Mouse (Mus musculus): Measurements from ENCODE around the gene Bcat1. TPM values are rescaled to one million over a fixed set of nuclear protein-coding genes. Genes with fewer than 3 reads are reported as not detected.

The Bcat1 gene
- polyA plus RNA-seq, 1 experiment from 2014 or later, result 149 TPM

DNA sequence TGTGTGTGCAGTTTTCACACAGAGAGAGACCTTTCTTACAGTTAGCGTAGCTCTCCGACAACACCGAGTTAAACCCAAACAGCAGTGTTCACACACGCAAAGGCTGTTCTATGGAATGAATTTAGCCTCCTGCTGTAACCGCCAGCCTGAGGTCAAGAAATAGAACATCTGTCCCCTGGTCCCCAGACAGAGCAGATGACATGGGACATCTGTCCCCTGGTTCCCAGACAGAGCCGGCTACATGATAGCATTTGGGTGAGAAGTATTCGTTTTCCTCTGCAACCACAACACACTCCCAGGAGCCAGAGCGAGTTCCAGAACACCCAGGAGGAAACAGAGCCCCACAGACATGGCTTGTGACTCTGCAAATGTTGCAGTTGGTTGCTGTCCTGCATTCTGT is 63.3 kb downstream of the Bcat1 start:
- no peaks in the 10 kb centered on the region for H3K27me3 ChIP-seq (ENCODE audit: low read depth, poor library complexity, severe bottlenecking)
- WGBS, result 92% methylated on average over 8 of the region's 8 CpGs
- no peaks in the 10 kb centered on the region for H3K4me1 ChIP-seq
- no peak for DNase-seq (ENCODE audit: low spot score)
- H3K27ac ChIP-seq (replicated peaks), result no peak overlapping the region
- peaks cover 99% of the 10 kb centered on the region for H3K36me3 ChIP-seq
- no peak overlapping the region for H3K4me3 ChIP-seq
- peaks cover 7% of the 10 kb centered on the region; the same call in 1 of the 2 replicates for H3K9me3 ChIP-seq (replicated peaks)

DNA sequence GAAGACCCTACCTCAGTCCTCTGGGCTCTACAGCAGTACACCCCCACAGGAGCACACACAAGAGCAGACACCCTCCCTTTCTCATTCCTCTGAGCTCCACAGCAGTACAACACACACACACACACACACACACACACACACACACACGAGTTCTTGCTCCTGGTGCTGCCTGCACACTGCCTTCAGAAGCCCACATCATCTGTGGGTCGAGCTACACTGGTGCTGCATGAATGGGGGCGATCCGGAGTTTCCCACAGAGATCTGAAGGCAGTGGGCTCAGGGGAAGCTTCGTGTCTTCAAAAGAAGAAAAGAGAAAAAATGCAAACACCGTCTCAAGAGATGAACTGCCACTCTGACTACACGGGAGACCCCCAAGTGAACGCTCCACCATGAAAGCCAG is 64.8 kb downstream of the Bcat1 start:
- H3K4me1 ChIP-seq, result no peaks in the 10 kb centered on the region
- WGBS, result 85% methylated on average over 8 of the region's 8 CpGs
- H3K27ac ChIP-seq (replicated peaks), result 0 out of 2 replicates have a peak overlapping the region, but pooled peaks have one; percentile 23
- peaks cover 99% of the 10 kb centered on the region for H3K36me3 ChIP-seq
- no peak overlapping the region for H3K4me3 ChIP-seq
- peaks cover 7% of the 10 kb centered on the region; the same call in 1 of the 2 replicates for H3K9me3 ChIP-seq (replicated peaks)
- H3K27me3 ChIP-seq (ENCODE audit: low read depth, poor library complexity, severe bottlenecking), result no peaks in the 10 kb centered on the region
- no peak for DNase-seq (ENCODE audit: low spot score)

DNA sequence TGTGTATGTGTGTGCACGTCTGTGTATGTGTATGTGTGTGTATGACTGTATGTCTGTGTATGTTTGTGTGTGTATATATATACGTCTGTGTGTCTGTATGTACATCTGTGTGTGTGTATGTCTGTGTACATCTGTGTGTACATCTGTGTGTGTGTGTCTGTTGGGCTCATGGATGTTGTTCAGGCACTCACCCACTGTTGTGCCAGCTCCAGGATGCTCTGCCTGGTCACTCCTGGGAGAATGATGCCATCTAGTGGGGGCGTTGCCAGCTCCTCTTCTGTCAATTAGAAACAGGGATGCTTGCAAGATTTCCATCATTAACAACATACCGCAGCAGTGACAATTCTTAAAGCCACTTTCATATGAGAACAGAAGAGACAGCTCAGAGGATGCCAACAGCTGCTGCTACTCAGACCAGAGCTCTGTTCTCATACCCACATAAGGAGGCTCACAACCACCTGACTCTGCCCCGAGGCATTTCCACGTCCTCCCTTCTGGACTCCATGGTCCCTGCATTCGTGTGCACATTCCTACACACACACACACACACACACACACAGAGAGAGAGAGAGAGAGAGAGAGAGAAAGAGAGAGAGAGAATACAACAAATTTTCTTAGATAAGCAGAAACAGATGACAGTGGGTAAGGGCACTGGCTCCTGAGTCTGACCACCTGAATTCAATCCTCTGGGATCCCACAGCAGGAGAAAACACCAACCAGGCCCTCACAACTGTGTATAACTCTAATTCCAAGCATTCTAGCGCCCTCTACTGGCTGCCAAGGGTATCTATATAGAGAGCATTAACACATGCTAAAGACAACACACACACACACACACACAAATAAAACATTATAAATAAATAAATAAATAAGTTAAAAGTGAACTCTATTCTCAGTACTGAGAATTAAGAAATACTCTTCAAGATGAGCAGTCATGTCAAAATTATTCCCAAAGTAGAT is 65.8 kb downstream of the Bcat1 start:
- no peaks in the 10 kb centered on the region for H3K4me1 ChIP-seq
- peaks cover 3% of the 10 kb centered on the region; the same call in 1 of the 2 replicates for H3K9me3 ChIP-seq (replicated peaks)
- no peaks in the 10 kb centered on the region for H3K27me3 ChIP-seq (ENCODE audit: low read depth, poor library complexity, severe bottlenecking)
- DNase-seq (ENCODE audit: low spot score), result peak; percentile 22
- 75% methylated on average over 8 of the region's 8 CpGs for WGBS
- peaks cover 97% of the 10 kb centered on the region for H3K36me3 ChIP-seq
- no peak overlapping the region for H3K27ac ChIP-seq (replicated peaks)
- H3K4me3 ChIP-seq, result no peak overlapping the region

DNA sequence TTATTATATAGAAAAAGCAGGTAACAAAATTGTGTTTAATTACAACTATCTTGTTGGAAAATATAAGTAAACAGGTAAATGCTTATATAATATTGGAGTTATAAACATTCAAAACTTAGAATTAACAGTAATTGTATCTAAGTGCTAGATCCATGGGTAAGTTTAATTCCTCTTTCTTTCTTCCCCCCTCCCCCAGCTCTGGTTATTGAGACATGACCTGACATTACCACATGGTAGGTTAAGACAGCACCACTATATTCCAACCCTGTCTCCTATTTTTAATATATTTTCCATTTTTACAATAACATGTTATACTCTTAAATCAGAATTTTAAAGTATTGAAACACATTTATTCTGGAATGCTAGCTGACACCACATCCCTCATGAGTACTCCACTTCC is 72.5 kb downstream of the Bcat1 start:
- DNase-seq (ENCODE audit: low spot score), result no peak
- Histone ChIP-seq H3K9me3 (replicated peaks) (no peaks in the 10 kb centered on the region), H3K27me3 (ENCODE audit: low read depth, poor library complexity, severe bottlenecking) (no peaks in the 10 kb centered on the region), H3K27ac (replicated peaks) (no peak overlapping the region), H3K4me3 (no peak overlapping the region), H3K36me3 (peaks cover 89% of the 10 kb centered on the region), H3K4me1 (no peaks in the 10 kb centered on the region)

DNA sequence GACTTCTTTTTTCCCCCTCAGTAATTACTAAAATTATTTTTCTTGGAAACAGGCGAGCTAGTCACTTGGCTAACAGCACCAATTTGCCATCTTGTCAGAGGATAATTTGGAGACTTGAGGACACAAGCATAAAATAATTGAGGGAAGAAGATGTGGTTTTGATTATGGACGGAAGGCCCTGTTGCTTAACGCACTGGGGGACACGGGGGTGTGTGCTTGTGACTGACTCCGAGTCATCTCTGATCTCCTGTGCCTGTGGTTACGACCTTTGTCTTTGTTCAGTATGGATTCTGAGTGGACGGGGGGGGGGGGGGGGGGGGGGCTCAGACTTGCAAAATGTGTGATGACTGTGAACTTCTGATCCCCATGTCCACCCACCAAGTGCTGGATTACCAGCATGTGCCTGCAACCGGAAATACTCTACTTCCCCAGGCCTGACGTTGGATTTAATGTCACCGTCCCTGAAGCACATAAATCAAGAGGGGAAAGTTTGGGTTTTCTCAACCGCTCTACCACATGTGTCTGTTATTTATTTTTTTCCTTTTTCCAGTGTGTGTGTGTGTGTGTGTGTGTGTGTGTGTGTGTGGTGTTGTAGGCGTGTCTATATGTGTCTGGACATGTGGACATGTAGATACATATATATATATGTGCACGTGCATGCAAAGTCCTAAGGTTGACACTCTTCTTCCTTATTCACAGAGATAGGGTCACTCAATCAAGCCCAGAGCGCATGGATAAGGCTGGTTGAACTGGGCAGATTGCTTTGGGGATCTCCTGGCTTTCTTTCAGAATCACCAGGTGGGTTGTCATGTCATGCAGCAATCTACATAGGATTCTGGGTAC is 73.7 kb downstream of the Bcat1 start:
- no peak overlapping the region for H3K4me3 ChIP-seq
- H3K36me3 ChIP-seq, result peaks cover 89% of the 10 kb centered on the region
- H3K9me3 ChIP-seq (replicated peaks), result no peaks in the 10 kb centered on the region
- WGBS, result 85% methylated on average over 14 of the region's 14 CpGs
- no peak for DNase-seq (ENCODE audit: low spot score)
- no peak overlapping the region for H3K27ac ChIP-seq (replicated peaks)
- no peaks in the 10 kb centered on the region for H3K27me3 ChIP-seq (ENCODE audit: low read depth, poor library complexity, severe bottlenecking)
- no peaks in the 10 kb centered on the region for H3K4me1 ChIP-seq

DNA sequence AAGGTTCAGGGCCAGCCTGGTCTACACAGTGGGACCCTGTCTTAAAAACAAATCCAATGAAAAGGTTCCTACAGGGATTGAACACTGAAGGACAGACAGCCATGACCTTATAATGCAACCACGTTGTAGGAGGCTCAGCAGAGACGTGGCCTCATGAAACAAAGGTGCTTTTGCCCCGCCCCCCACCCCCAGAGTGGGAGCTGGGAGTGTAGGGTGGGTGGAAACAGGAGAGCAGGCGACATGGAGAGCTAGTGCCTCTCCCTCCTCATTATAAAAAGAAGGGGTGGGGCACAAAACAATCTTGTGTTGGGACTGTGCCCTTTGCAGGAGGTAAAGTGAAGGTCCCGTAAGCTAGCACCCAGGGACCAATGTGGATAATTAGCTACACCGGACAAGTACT is 74.5 kb downstream of the Bcat1 start:
- no peak for DNase-seq (ENCODE audit: low spot score)
- Histone ChIP-seq H3K36me3 (peaks cover 86% of the 10 kb centered on the region), H3K27me3 (ENCODE audit: low read depth, poor library complexity, severe bottlenecking) (no peaks in the 10 kb centered on the region), H3K4me1 (no peaks in the 10 kb centered on the region), H3K4me3 (no peak overlapping the region), H3K27ac (replicated peaks) (no peak overlapping the region), H3K9me3 (replicated peaks) (no peaks in the 10 kb centered on the region)
- WGBS, result 75% methylated on average over 6 of the region's 6 CpGs

DNA sequence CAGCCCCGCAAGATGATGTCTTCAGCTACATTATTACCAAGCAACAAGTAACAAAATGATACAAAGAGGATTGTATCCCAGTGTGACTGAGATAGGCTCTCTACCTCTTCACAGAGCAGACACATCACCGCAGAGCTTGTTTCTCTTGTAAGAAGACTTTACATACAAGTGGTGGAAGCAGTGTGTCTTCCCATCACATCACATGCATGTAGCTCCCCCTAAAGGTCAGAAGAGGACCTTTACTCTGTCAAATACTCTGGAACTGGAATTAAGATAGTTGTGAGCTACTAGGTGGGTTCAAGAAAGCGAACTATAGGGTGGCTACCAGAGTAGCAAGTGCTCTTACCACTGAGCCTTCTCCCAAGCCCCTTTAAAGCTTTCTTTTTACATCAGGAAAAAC is 78.8 kb downstream of the Bcat1 start:
- no peak for DNase-seq (ENCODE audit: low spot score)
- H3K4me3 ChIP-seq, result no peak overlapping the region
- H3K27ac ChIP-seq (replicated peaks), result no peak overlapping the region
- 95% methylated on average over 3 of the region's 3 CpGs for WGBS
- no peaks in the 10 kb centered on the region for H3K27me3 ChIP-seq (ENCODE audit: low read depth, poor library complexity, severe bottlenecking)
- peaks cover 63% of the 10 kb centered on the region for H3K36me3 ChIP-seq
- 0 out of 2 replicates have a peak, but pooled peaks cover under 1% of the 10 kb centered on the region for H3K4me1 ChIP-seq
- H3K9me3 ChIP-seq (replicated peaks), result no peaks in the 10 kb centered on the region

DNA sequence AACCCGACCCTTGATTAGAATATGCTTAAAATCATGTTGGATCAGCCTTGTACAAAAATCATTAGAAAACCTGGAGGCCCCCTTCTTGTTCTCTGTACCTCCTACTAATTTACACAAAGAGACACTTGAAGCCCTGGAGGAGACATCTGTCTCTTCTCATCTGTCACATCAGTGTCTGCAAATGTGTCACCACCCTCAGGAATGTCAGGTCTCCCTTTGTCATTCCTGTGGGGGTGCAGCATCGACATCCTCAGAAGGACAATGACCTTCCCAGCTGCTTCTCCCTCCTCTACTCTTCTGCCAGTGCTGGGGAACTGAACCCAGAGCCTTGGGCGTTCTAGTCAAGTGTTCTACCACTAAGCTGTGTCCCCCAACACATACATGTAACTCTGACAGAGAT is 83.9 kb downstream of the Bcat1 start:
- Histone ChIP-seq H3K36me3 (peaks cover 16% of the 10 kb centered on the region), H3K4me3 (no peak overlapping the region), H3K9me3 (replicated peaks) (no peaks in the 10 kb centered on the region), H3K27ac (replicated peaks) (no peak overlapping the region), H3K27me3 (ENCODE audit: low read depth, poor library complexity, severe bottlenecking) (no peaks in the 10 kb centered on the region), H3K4me1 (0 out of 2 replicates have a peak, but pooled peaks cover 4% of the 10 kb centered on the region)
- DNase-seq (ENCODE audit: low spot score), result no peak
- 72% methylated on average over 3 of the region's 3 CpGs for WGBS

DNA sequence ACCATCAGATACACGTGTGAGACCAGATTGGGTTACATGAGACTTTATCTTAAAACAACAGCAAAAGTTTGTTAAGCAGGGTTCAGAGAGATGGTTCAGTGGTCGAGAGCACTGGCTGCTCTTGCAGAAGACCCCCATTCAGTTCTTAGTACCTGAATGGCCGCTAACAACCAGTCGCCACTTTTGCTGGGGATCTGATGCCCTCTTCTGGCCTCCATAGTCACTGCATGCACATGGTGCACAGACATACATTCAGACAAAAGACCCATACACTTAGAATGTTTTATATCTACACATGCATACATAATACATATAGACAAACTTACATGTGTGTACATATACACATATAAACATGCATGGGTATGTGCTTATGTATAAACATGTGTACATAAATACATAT is 86.8 kb downstream of the Bcat1 start:
- Histone ChIP-seq H3K36me3 (peaks cover 7% of the 10 kb centered on the region), H3K27me3 (ENCODE audit: low read depth, poor library complexity, severe bottlenecking) (no peaks in the 10 kb centered on the region), H3K9me3 (replicated peaks) (no peaks in the 10 kb centered on the region), H3K4me1 (0 out of 2 replicates have a peak, but pooled peaks cover 4% of the 10 kb centered on the region), H3K4me3 (no peak overlapping the region), H3K27ac (replicated peaks) (no peak overlapping the region)
- WGBS, result 89% methylated on average over 4 of the region's 4 CpGs
- DNase-seq (ENCODE audit: low spot score), result no peak

DNA sequence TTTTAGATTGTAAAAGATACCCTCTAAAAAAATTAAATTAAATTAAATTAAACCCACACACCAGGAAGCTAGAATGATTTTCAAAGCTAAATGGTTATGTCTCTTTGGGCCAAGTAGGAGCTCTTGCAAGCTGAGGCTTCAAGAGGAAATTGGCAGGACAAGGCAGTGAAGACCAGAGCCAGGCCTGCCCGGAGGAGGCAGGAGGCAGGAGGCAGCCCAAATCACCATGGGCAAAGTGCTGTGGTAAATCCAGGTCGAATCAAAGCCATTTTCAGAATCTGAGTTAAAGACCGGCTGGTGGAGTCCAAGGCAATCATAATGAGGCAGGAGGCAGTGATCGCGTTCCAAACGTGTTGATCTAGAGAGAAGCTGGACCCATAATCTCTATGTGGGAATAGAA is 88.3 kb downstream of the Bcat1 start:
- Histone ChIP-seq H3K9me3 (replicated peaks) (no peaks in the 10 kb centered on the region), H3K27me3 (ENCODE audit: low read depth, poor library complexity, severe bottlenecking) (no peaks in the 10 kb centered on the region), H3K4me1 (0 out of 2 replicates have a peak, but pooled peaks cover 4% of the 10 kb centered on the region), H3K36me3 (no peaks in the 10 kb centered on the region), H3K27ac (replicated peaks) (no peak overlapping the region), H3K4me3 (no peak overlapping the region)
- whole genome bisulfite sequencing, result 88% methylated on average over 6 of the region's 6 CpGs
- no peak for DNase-seq (ENCODE audit: low spot score)

DNA sequence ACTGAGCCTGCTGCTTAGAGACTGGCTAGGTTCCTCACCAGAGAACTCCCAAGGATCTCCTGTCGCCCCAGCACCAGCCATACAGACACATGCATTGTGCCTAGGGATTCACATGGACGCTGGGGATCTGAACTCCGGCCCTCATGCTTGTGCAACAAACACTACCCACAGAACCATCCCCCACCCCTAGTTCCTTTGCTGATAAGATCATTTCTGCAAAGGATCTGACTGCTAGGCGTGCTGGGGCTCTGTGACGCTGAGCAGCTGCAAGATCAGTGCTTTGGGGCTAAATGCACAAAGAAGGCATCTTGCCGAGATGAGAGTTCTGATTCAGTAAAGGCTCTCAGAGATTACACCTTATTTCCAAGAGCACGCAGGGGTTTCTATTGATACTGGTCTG is 88.8 kb downstream of the Bcat1 start:
- H3K4me1 ChIP-seq, result 0 out of 2 replicates have a peak, but pooled peaks cover 3% of the 10 kb centered on the region
- H3K4me3 ChIP-seq, result no peak overlapping the region
- WGBS, result 85% methylated on average over 7 of the region's 7 CpGs
- H3K9me3 ChIP-seq (replicated peaks), result no peaks in the 10 kb centered on the region
- H3K27me3 ChIP-seq (ENCODE audit: low read depth, poor library complexity, severe bottlenecking), result no peaks in the 10 kb centered on the region
- H3K27ac ChIP-seq (replicated peaks), result no peak overlapping the region
- no peaks in the 10 kb centered on the region for H3K36me3 ChIP-seq
- DNase-seq (ENCODE audit: low spot score), result no peak

DNA sequence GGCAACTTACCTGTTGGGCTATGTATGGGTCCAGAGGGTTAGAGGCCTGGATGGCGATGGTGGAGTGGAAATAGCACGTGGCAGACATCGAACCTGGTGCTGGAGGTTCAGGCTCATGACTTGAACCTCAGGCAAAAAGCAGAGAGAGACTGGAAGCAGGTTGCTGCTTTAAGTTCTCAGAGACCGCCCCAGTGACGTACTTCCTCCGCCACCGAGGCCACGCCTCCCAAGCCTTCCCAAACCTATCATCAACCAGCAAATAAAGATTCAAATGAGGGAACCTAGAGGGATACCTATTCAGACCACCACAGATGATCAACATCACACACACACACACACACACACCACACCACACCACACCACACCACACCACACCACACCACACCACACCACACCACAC is 91.8 kb downstream of the Bcat1 start:
- 93% methylated on average over 8 of the region's 8 CpGs for WGBS

More for the DNA sequence above, 91.8 kb downstream of the Bcat1 start:
- Histone ChIP-seq H3K27me3 (ENCODE audit: low read depth, poor library complexity, severe bottlenecking) (no peaks in the 10 kb centered on the region), H3K4me1 (no peaks in the 10 kb centered on the region), H3K9me3 (replicated peaks) (no peaks in the 10 kb centered on the region), H3K4me3 (no peak overlapping the region), H3K27ac (replicated peaks) (no peak overlapping the region), H3K36me3 (no peaks in the 10 kb centered on the region)
- DNase-seq (ENCODE audit: low spot score), result no peak
